Mouse (Mus musculus): ENCODE measurements around the gene Sgf29. TPM values are rescaled to one million over a fixed set of nuclear protein-coding genes. Genes with fewer than 3 reads are reported as not detected.
"Not testable (repeated sequence)": the region's sequence is repeated elsewhere in the genome, so short reads cannot be mapped to it uniquely, and the experiment has no call there.

The Sgf29 gene
- polyA plus RNA-seq, 1 experiment = 45.5 TPM

DNA sequence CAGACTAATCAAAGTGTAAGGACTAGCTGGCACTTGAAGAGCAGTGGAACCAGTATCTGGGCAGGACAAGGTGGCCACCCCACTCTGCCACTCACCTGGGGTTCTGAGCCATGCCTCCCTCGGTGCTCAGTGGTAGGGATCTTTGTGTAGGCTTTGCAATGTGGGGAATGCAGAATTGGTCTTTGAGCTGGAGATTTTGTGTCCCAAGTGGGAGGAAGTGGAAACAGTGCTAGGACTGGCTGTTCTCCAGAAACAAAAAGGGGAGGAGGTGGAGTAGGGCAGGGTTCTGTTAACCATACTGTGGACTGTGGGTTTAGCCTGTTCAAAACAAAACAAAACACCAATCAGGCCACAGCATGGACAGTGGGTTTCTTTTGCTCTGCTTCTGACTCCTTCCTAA lies 27.1 kb downstream of the Sgf29 start, which contains the start of gene Sult1a1:
Gene Sult1a1, minus strand, starts transcription at position 226 of the 400 bp plus-strand sequence.
- H3K27me3 ChIP-seq (ENCODE audit: control insufficient read depth, insufficient read depth, low read length) = no peaks in the 10 kb centered on the region
- WGBS = 82% methylated on average over 1 of the region's 1 CpGs
- peak within 1 kb of the TSS; percentile 34; the same call in 1 of the 2 replicates for H3K27ac ChIP-seq (ENCODE audit: insufficient read depth, low read length)
- no peak for TF ChIP-seq CTCF (IDR thresholded peaks at IDR 0.05; ENCODE audit: borderline replicate concordance, insufficient read depth, low read depth, low read length)
- TF ChIP-seq POLR2A (IDR thresholded peaks at IDR 0.05; ENCODE audit: borderline replicate concordance, insufficient read depth, low read length) = no peak
- H3K4me1 ChIP-seq (ENCODE audit: control insufficient read depth, insufficient read depth, low read length) = no peaks in the 10 kb centered on the region
- peak within 1 kb of the TSS; percentile 14 for H3K4me3 ChIP-seq (replicated peaks; ENCODE audit: insufficient read depth, low read depth, low read length)
- no peak for DNase-seq

DNA sequence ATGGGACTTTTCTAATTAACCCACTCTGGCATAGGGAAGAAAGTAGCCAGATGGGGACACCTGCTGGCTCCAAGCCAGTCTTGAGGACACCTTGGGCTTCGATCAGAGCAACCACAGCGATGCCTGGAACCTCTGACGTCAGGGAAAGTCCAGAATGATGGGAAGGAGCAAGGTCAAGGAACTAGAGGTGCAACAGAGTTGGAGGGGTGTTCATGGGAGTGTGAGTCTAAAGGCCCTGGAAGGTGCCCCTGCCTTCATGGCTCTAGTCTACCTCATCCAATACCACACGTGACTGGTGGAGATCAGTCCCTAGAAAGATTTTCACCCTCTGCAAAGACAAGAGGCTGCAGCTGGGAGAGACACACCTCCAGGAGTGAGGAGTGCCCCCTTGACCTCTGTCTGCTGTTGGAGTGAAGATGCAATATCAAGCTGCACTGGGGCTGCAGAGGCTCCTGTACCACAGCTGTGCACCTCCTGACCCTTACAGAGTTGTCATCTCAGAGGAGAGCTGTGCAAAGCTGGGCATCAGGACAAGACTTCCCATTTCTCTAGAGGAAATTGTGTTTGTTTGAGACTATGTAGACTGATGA lies 27.6 kb downstream of the Sgf29 start:
- H3K27me3 ChIP-seq (ENCODE audit: control insufficient read depth, insufficient read depth, low read length) = no peaks in the 10 kb centered on the region
- 44% methylated on average over 4 of the region's 4 CpGs for WGBS
- no peak for TF ChIP-seq CTCF (IDR thresholded peaks at IDR 0.05; ENCODE audit: borderline replicate concordance, insufficient read depth, low read depth, low read length)
- no peak for TF ChIP-seq POLR2A (IDR thresholded peaks at IDR 0.05; ENCODE audit: borderline replicate concordance, insufficient read depth, low read length)
- no peaks in the 10 kb centered on the region for H3K4me1 ChIP-seq (ENCODE audit: control insufficient read depth, insufficient read depth, low read length)
- no peak overlapping the region for H3K4me3 ChIP-seq (replicated peaks; ENCODE audit: insufficient read depth, low read depth, low read length)
- DNase-seq = no peak
- H3K27ac ChIP-seq (ENCODE audit: insufficient read depth, low read length) = 0 out of 2 replicates have a peak overlapping the region, but pooled peaks have one; percentile 23

- no peaks in the 10 kb centered on the region for H3K27me3 ChIP-seq (ENCODE audit: control insufficient read depth, insufficient read depth, low read length)
- H3K4me1 ChIP-seq (ENCODE audit: control insufficient read depth, insufficient read depth, low read length) = no peaks in the 10 kb centered on the region
- no peak overlapping the region for H3K4me3 ChIP-seq (replicated peaks; ENCODE audit: insufficient read depth, low read depth, low read length)
- WGBS = 82% methylated on average over 8 of the region's 8 CpGs
- TF ChIP-seq POLR2A (IDR thresholded peaks at IDR 0.05; ENCODE audit: borderline replicate concordance, insufficient read depth, low read length) (no peak), CTCF (IDR thresholded peaks at IDR 0.05; ENCODE audit: borderline replicate concordance, insufficient read depth, low read depth, low read length) (no peak)
- DNase-seq = no peak
- H3K27ac ChIP-seq (ENCODE audit: insufficient read depth, low read length) = no peak overlapping the region
Measured at GRCm38 (mm10) chr7:126678545-126679341, 29.6 kb downstream of the Sgf29 start.

DNA sequence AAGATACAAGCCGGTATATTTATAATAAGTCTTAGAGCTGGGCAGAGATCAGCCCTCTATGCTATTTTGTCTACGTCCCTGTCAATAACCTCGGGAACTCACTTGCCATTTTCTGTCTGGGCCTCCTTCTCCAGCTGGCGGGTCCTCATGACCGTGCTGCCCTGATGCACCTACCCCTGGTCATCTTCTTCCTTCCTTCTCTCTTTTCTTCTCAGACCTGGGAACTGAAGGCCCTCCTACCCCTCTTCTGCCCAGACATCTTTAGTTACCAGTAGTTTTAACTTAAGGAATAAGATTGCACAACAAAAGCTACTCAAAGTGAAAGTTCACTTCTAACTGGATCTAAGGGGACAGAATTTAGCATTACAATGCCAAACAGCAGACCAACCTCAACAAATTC lies 30.6 kb downstream of the Sgf29 start:
- no peak for TF ChIP-seq POLR2A (IDR thresholded peaks at IDR 0.05; ENCODE audit: borderline replicate concordance, insufficient read depth, low read length)
- TF ChIP-seq CTCF (IDR thresholded peaks at IDR 0.05; ENCODE audit: borderline replicate concordance, insufficient read depth, low read depth, low read length) = no peak
- Histone ChIP-seq H3K27ac (ENCODE audit: insufficient read depth, low read length) (no peak overlapping the region), H3K4me3 (replicated peaks; ENCODE audit: insufficient read depth, low read depth, low read length) (no peak overlapping the region), H3K27me3 (ENCODE audit: control insufficient read depth, insufficient read depth, low read length) (no peaks in the 10 kb centered on the region), H3K4me1 (ENCODE audit: control insufficient read depth, insufficient read depth, low read length) (no peaks in the 10 kb centered on the region)
- WGBS = 91% methylated on average over 5 of the region's 5 CpGs
- DNase-seq = no peak

- DNase-seq = no peak
- Histone ChIP-seq H3K27me3 (ENCODE audit: control insufficient read depth, insufficient read depth, low read length) (no peaks in the 10 kb centered on the region), H3K4me3 (replicated peaks; ENCODE audit: insufficient read depth, low read depth, low read length) (no peak overlapping the region), H3K4me1 (ENCODE audit: control insufficient read depth, insufficient read depth, low read length) (no peaks in the 10 kb centered on the region), H3K27ac (ENCODE audit: insufficient read depth, low read length) (no peak overlapping the region)
- TF ChIP-seq CTCF (IDR thresholded peaks at IDR 0.05; ENCODE audit: borderline replicate concordance, insufficient read depth, low read depth, low read length) (no peak), POLR2A (IDR thresholded peaks at IDR 0.05; ENCODE audit: borderline replicate concordance, insufficient read depth, low read length) (no peak)
- WGBS = 92% methylated on average over 5 of the region's 5 CpGs
Measured at GRCm38 (mm10) chr7:126681221-126681620, 32.1 kb downstream of the Sgf29 start.

GRCm38 (mm10) chr7:126688156-126688555 lies 39.0 kb downstream of the Sgf29 start:
- WGBS = 79% methylated on average over 4 of the region's 4 CpGs

GRCm38 (mm10) chr7:126689021-126689420 lies 39.9 kb downstream of the Sgf29 start:
- 72% methylated on average over 3 of the region's 3 CpGs for whole genome bisulfite sequencing
- Histone ChIP-seq H3K27ac (ENCODE audit: insufficient read depth, low read length) (no peak overlapping the region), H3K4me1 (ENCODE audit: control insufficient read depth, insufficient read depth, low read length) (peaks cover 4% of the 10 kb centered on the region; the same call in 1 of the 2 replicates), H3K27me3 (ENCODE audit: control insufficient read depth, insufficient read depth, low read length) (no peaks in the 10 kb centered on the region), H3K4me3 (replicated peaks; ENCODE audit: insufficient read depth, low read depth, low read length) (no peak overlapping the region)
- TF ChIP-seq POLR2A (IDR thresholded peaks at IDR 0.05; ENCODE audit: borderline replicate concordance, insufficient read depth, low read length) (no peak), CTCF (IDR thresholded peaks at IDR 0.05; ENCODE audit: borderline replicate concordance, insufficient read depth, low read depth, low read length) (no peak)
- no peak for DNase-seq

More at GRCm38 (mm10) chr7:126688156-126688555, 39.0 kb downstream of the Sgf29 start:
- H3K27me3 ChIP-seq (ENCODE audit: control insufficient read depth, insufficient read depth, low read length); H3K4me3 ChIP-seq (replicated peaks; ENCODE audit: insufficient read depth, low read depth, low read length); H3K27ac ChIP-seq (ENCODE audit: insufficient read depth, low read length); DNase-seq; H3K4me1 ChIP-seq (ENCODE audit: control insufficient read depth, insufficient read depth, low read length): not testable (repeated sequence)

GRCm38 (mm10) chr7:126690737-126691136 lies 41.6 kb downstream of the Sgf29 start:
- WGBS = 62% methylated on average over 3 of the region's 3 CpGs
- H3K27ac ChIP-seq (ENCODE audit: insufficient read depth, low read length) = no peak overlapping the region

More at GRCm38 (mm10) chr7:126690737-126691136, 41.6 kb downstream of the Sgf29 start:
- no peak for TF ChIP-seq POLR2A (IDR thresholded peaks at IDR 0.05; ENCODE audit: borderline replicate concordance, insufficient read depth, low read length)
- no peak for TF ChIP-seq CTCF (IDR thresholded peaks at IDR 0.05; ENCODE audit: borderline replicate concordance, insufficient read depth, low read depth, low read length)
- Histone ChIP-seq H3K4me1 (ENCODE audit: control insufficient read depth, insufficient read depth, low read length) (peaks cover 4% of the 10 kb centered on the region; the same call in 1 of the 2 replicates), H3K27me3 (ENCODE audit: control insufficient read depth, insufficient read depth, low read length) (no peaks in the 10 kb centered on the region), H3K4me3 (replicated peaks; ENCODE audit: insufficient read depth, low read depth, low read length) (no peak overlapping the region)
- DNase-seq = no peak
